Mouse (Mus musculus): ENCODE measurements around the gene Paqr5.

Gene Paqr5

GRCm38 (mm10) chr9:62026600-62026999, at the start of gene Paqr5:
TSS of gene Paqr5 (minus strand) at chr9:62026856.
- DNase-seq (ENCODE audit: low spot score in 2 of 2), result peak; percentile 32 to 67

GRCm38 (mm10) chr9:62062234-62062633, 35.6 kb upstream of the Paqr5 start:
- no peak for DNase-seq (ENCODE audit: low spot score in 2 of 2)

GRCm38 (mm10) chr9:62060431-62060830, 33.8 kb upstream of the Paqr5 start:
- no peak for DNase-seq (ENCODE audit: low spot score in 2 of 2)

GRCm38 (mm10) chr9:62059941-62060340, 33.3 kb upstream of the Paqr5 start:
- DNase-seq (ENCODE audit: low spot score in 2 of 2), result no peak

GRCm38 (mm10) chr9:62057881-62058506, 31.3 kb upstream of the Paqr5 start:
- no peak for DNase-seq (ENCODE audit: low spot score in 2 of 2)

GRCm38 (mm10) chr9:62056206-62056605, 29.6 kb upstream of the Paqr5 start:
- no peak for DNase-seq (ENCODE audit: low spot score in 2 of 2)

GRCm38 (mm10) chr9:62050801-62051200, 24.1 kb upstream of the Paqr5 start:
- DNase-seq (ENCODE audit: low spot score in 2 of 2), result no peak

- no peak for DNase-seq (ENCODE audit: low spot score in 2 of 2)
Observed at GRCm38 (mm10) chr9:62049166-62049565, 22.5 kb upstream of the Paqr5 start.

- no peak for DNase-seq (ENCODE audit: low spot score in 2 of 2)
Observed at GRCm38 (mm10) chr9:62042167-62042566, 15.5 kb upstream of the Paqr5 start.

- DNase-seq (ENCODE audit: low spot score in 2 of 2), result peak; percentile 73 to 91
Observed at GRCm38 (mm10) chr9:62040008-62040608, 13.5 kb upstream of the Paqr5 start.

GRCm38 (mm10) chr9:62035806-62036205, 9.2 kb upstream of the Paqr5 start:
- DNase-seq (ENCODE audit: low spot score in 2 of 2), result no peak

- DNase-seq (ENCODE audit: low spot score in 2 of 2), result no peak
Observed at GRCm38 (mm10) chr9:62032206-62032605, 5.5 kb upstream of the Paqr5 start.

- no peak for DNase-seq (ENCODE audit: low spot score in 2 of 2)
Observed at GRCm38 (mm10) chr9:62028072-62028471, 1.4 kb upstream of the Paqr5 start.

GRCm38 (mm10) chr9:62025056-62025455, 1.6 kb downstream of the Paqr5 start:
- no peak for DNase-seq (ENCODE audit: low spot score in 2 of 2)

- no peak for DNase-seq (ENCODE audit: low spot score in 2 of 2)
Observed at GRCm38 (mm10) chr9:62023879-62024278, 2.8 kb downstream of the Paqr5 start.

- no peak for DNase-seq (ENCODE audit: low spot score in 2 of 2)
Observed at GRCm38 (mm10) chr9:62022961-62023680, 3.5 kb downstream of the Paqr5 start.

- no peak for DNase-seq (ENCODE audit: low spot score in 2 of 2)
Observed at GRCm38 (mm10) chr9:62021583-62022120, 5.0 kb downstream of the Paqr5 start.

GRCm38 (mm10) chr9:62020259-62020658, 6.4 kb downstream of the Paqr5 start:
- DNase-seq (ENCODE audit: low spot score in 2 of 2), result no peak

- no peak for DNase-seq (ENCODE audit: low spot score in 2 of 2)
Observed at GRCm38 (mm10) chr9:62018229-62019093, 8.2 kb downstream of the Paqr5 start.

GRCm38 (mm10) chr9:62017329-62017728, 9.3 kb downstream of the Paqr5 start:
- no peak for DNase-seq (ENCODE audit: low spot score in 2 of 2)

- DNase-seq (ENCODE audit: low spot score in 2 of 2), result no peak
Observed at GRCm38 (mm10) chr9:62015504-62015903, 11.2 kb downstream of the Paqr5 start.
